18 mouse cellular contexts compared by ENCODE assay signal in genomic region chr10:71447661-71448060, GRCm38 (mm10).
"Had no signal": no experiment of that assay in that cellular context is flagged by ENCODE, and none has a peak within 500 bp of the region (broad histone marks: within the 10 kb centered on the region; RNA-seq: fewer than 3 reads in every experiment).

No protein-coding gene starts in this region.

- DNase-seq: lung, adult 18-20 months; lung, embryonic 14.5 days; lung, postnatal 10 days; lung, postnatal 4 days; midbrain, embryonic 14.5 days; retina, postnatal 1 day; right cerebral cortex, postnatal 14 days; thymus, adult 2 months; thymus, postnatal 25 days; thymus, postnatal 4 days had no signal

- H3K36me3 ChIP-seq: midbrain, embryonic 10.5 days; midbrain, embryonic 12.5 days; neural tube, embryonic 13.5 days; neural tube, embryonic 15.5 days; stomach, embryonic 15.5 days had no signal

- H3K27me3 ChIP-seq: midbrain, embryonic 12.5 days; neural tube, embryonic 13.5 days; neural tube, embryonic 15.5 days; stomach, embryonic 15.5 days had no signal

- H3K4me2 ChIP-seq: lung, embryonic 14.5 days; midbrain, embryonic 12.5 days; neural tube, embryonic 13.5 days; neural tube, embryonic 15.5 days; stomach, embryonic 15.5 days had no signal

- H3K9me3 ChIP-seq: midbrain, embryonic 10.5 days; midbrain, embryonic 12.5 days; neural tube, embryonic 15.5 days; stomach, embryonic 15.5 days had no signal

- H3K27ac ChIP-seq: midbrain, embryonic 10.5 days; midbrain, embryonic 12.5 days; neural tube, embryonic 13.5 days; neural tube, embryonic 15.5 days; stomach, embryonic 15.5 days; stomach, postnatal 0 days had no signal

- ATAC-seq: midbrain, embryonic 16.5 days had no signal

- H3K4me3 ChIP-seq: midbrain, embryonic 10.5 days; midbrain, embryonic 12.5 days; myocyte; neural tube, embryonic 13.5 days; neural tube, embryonic 15.5 days; stomach, embryonic 15.5 days had no signal

- H3K4me1 ChIP-seq: midbrain, embryonic 10.5 days; midbrain, embryonic 12.5 days; neural tube, embryonic 13.5 days; neural tube, embryonic 15.5 days; stomach, embryonic 15.5 days had no signal

- H3K9ac ChIP-seq: lung, embryonic 14.5 days; midbrain, embryonic 12.5 days; neural tube, embryonic 13.5 days; neural tube, embryonic 15.5 days; stomach, embryonic 15.5 days had no signal
